Mouse (Mus musculus): ENCODE data around the gene Cdk5r2.

The Cdk5r2 gene

DNA sequence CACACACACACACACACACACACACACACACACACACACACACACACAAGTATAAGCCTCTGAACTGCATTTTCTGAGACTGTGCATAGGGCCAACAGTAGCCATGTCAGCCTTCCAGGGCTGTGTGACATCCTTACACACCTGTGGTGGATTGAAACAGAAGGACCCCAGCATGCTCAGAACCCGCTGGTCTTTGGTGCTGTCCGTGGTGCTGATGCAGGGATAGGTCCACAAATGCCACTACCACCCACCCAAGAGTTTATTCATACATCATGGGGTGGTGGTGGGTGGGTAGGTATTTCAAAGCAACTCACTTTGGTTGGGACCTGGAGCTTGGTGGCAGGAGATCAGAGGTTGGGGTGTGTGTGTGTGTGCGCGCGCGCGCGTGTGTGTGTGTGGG lies 36.8 kb downstream of the Cdk5r2 start:
- DNase-seq (ENCODE audit: low spot score in 2 of 2) = no peak

- no peak for DNase-seq (ENCODE audit: low spot score in 2 of 2)
Measured at GRCm38 (mm10) chr1:74892351-74893133, 37.8 kb downstream of the Cdk5r2 start.

DNA sequence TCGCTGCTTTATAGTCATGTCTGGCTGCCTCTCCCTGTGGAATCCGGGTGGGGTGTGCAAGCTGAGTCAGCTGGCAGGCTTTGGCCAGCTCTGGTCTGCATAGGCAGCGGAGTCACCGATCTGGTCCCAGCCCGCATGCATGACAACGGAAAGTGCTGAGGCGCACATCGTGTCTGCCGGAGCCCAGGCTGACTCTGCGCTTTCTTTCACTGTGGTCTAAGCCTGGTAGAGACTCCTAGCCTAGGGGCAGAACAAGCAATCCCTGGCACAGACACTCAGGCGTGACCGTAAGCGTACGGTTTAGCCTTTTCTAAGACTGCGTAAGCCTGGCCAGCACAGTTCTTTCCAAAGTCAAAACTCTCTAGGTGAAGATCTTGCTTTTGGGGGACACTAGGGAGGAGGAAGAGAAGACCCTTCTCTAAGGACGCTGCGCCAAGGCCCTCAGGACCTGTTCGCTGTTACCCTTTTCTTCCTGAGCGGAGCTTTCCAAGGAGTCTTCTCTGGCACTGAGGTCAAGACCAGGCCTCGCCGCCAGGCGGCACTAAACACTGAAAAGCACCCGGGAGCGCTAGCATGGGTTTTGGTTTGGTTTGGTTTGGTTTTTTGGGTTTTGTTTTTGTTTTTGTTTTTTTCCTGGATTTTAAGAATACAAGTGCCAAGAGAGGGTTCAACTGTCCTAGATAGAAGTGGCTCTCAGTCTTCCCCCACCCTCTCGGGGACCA lies 38.6 kb downstream of the Cdk5r2 start, which contains the start of gene Cryba2:
Gene Cryba2, minus strand, starts transcription at position 10 of the 722 bp plus-strand sequence.
- no peak for DNase-seq (ENCODE audit: low spot score in 2 of 2)

DNA sequence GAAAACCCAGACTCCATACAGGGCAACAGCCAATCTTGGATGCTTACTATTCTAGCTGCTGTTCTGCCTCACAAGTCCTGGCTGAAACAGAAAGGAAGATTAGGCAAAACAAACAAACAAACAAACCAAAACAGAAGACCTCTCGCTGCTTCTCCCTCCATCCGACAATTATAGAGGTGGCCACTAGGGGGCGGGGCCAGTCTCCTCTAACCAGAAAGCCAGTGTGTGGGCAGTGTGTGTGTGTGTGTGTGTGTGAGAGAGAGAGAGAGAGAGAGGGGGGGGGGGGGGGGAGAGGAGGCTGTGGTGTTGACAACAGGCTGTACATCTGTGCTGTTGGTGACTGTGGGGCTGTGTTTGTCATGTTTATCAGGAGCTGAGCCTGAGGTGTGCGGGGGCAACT lies 40.2 kb downstream of the Cdk5r2 start:
- DNase-seq (ENCODE audit: low spot score in 2 of 2) = peak in 1 of 2 experiments; percentile 34

DNA sequence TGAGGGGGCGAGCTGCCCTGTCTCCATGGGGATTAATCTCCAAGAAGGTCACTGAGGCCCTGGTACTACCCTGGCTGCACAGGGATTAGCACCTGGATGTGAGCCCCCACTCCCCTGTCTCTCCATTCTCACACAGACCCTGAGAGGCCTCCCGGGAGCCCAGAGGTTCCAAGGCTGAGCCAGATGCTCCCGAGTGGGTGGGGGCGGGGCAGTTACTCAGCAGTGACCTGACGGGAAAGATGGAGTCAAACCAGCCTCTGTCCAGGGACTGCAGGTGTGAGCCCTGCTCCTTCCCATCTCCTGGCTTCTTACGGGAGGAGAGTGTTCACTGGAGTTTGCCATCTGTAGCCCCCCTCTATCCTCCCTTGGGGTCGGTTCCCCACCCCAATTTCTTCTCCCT lies 43.2 kb downstream of the Cdk5r2 start:
- no peak for DNase-seq (ENCODE audit: low spot score in 2 of 2)

DNA sequence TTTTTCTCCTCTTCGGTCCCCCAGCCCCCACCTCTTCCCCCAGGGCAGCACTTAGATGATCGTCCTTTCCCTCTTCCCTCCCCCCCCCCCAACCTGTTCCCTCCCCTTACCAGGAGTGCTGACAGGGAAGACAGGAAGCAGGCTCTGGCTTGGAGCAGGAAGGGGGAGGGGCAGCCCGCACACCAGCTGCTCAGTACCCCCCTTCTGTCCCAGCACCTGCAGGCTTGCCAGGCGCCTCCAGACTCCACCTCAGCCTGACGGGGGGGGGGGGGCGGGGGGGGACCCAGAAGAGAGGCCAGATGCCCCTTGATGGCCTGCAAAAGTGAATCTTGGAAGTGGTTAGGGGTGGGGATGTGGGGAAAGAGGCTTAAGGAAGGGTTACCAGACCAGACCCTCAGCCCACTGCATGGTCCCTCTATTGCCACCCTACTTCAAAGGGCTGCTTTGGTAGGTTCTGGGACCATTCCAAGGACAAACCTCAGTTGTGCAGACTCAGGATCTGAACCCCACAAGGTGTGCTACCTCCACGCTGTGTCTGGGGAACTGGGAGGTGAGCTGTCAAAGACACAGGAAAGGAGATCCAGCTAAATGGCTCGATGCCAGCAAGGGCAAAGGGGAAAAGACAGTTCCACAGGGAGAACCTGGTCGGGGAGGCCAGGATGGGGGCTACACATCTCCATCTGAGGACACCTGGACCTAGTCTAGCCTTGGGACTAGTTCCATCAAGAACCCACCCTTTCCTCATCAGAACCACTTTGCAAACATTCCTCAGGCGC lies 44.1 kb downstream of the Cdk5r2 start:
- no peak for DNase-seq (ENCODE audit: low spot score in 2 of 2)

- DNase-seq (ENCODE audit: low spot score in 2 of 2) = no peak
Measured at GRCm38 (mm10) chr1:74900341-74901285, 45.9 kb downstream of the Cdk5r2 start.

GRCm38 (mm10) chr1:74901686-74902085 lies 47.0 kb downstream of the Cdk5r2 start:
- peak in 1 of 2 experiments; percentile 14 for DNase-seq (ENCODE audit: low spot score in 2 of 2)

DNA sequence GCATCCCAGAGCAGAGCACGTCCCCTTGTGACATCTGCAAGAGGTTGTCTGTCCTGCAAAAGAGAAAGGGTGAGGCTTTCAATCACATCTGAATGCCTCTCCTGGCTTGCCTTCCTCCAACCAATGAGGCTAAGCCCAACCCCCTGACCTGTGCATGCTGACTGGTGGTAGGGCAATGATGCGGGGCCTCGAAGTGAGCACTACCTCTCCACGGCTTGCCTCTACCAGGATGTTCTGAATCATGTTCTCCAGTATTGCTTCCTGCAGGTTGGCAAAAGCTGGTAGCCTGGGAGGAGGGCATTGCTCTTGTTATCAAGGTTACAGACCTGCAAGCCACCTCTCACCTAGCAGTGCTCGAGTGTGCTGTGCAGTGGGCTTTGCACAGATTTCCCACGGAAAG lies 47.5 kb downstream of the Cdk5r2 start:
- DNase-seq (ENCODE audit: low spot score in 2 of 2) = no peak

Measured in spleen, postnatal 14 days (tissue).